Mouse (Mus musculus) cortical plate, adult 2 months (tissue): ENCODE results near the gene Cyren. TPM values are rescaled to one million over a fixed set of nuclear protein-coding genes. Genes with fewer than 3 reads are reported as not detected.
A peak's percentile ranks its signal among the peaks of the same experiment; 100 is the strongest.

Source experiments
- H3K27ac ChIP-seq: fragments of 200-500 bp; 2 replicates; pipeline ENCODE4 v1.5.1; 2012; ENCODE audit warnings: low read length, control low read depth, inconsistent platforms; ENCODE audit not compliant: insufficient read depth
- H3K4me1 ChIP-seq: fragments of 200-500 bp; 2 replicates; pipeline ENCODE4 v1.6.1; 2011; ENCODE audit warnings: low read length; ENCODE audit not compliant: control insufficient read depth, insufficient read depth
- H3K4me3 ChIP-seq: fragments of 200-500 bp; 2 replicates; pipeline ENCODE4 v1.5.1; 2011; ENCODE audit warnings: mild to moderate bottlenecking, low read length, control low read depth; ENCODE audit not compliant: insufficient read depth
- CTCF ChIP-seq: fragments of 200-500 bp; IDR thresholded peaks from 2 replicates; pipeline ENCODE4 v1.5.1; 2011; ENCODE audit warnings: mild to moderate bottlenecking, control low read depth, low read length; ENCODE audit not compliant: insufficient read depth; ENCODE audit errors: extremely low read depth
- POLR2A ChIP-seq: fragments of 200-500 bp; IDR thresholded peaks from 2 replicates; pipeline ENCODE4 v1.6.1; 2011; ENCODE audit warnings: mild to moderate bottlenecking, low read length, control low read depth; ENCODE audit not compliant: insufficient read depth; ENCODE audit errors: extremely low read depth
- polyA plus RNA-seq: library from polyadenylated mRNA; depleted of rRNA; stranded (reverse); fragments of >200 nt; gene quantifications from 2 replicates; pipeline ENCODE4 v1.2.3, GENCODE M21; 2012; rRNA removed

The Cyren gene
- polyA plus RNA-seq, 1 experiment: 6.5 TPM

DNA sequence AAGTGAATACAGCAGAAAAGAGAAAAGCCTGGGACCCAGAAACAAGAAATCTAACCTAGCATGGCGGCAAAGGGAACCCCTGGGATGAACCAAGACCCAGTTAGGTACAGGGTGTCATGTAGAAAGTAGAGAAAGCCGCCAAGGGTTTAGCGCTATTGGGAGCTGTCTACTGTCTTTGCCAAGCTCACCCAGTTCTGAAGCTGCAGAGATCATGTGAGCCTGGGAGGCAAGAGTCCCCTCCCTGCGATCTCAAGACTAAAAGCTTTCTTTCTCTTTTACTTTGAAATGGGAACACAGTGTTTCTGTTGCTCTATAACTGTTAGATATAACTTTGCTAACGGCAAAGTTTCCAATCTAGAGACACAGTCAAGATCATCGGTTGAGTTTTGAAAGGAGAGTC, 15.5 kb downstream of the Cyren start:
- TF ChIP-seq CTCF (no peak), POLR2A (no peak)
- Histone ChIP-seq H3K27ac (peak overlapping the region; percentile 88), H3K4me3 (peak overlapping the region; percentile 27), H3K4me1 (no peaks in the 10 kb centered on the region)

DNA sequence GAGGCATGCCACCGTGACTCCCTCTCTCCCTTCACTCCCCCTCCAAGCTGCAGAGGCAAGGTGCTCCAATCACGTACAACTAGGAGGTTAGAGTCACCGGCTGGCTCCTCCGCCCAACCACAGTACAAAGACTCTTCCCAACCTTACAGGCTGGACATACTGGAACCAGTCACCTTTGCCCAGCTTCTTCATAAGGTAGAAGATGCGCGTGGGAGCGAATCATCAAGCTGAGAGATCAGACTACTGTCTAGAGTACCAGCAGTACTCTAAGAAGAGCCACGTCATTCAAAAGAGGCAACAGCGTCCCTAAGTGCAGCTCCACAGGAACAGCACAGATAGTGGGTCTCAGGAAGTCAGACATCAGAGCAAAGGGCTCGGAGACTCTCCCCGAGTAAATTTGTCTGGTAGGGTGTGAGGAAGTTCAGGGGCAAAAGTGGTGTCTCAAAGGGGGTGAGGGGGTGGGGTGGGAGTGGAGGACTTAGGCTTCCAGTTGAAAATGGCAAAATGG, 16.3 kb downstream of the Cyren start:
- Histone ChIP-seq H3K4me1 (no peaks in the 10 kb centered on the region), H3K27ac (no peak overlapping the region), H3K4me3 (no peak overlapping the region)
- TF ChIP-seq CTCF: no peak
- no peak for TF ChIP-seq POLR2A

DNA sequence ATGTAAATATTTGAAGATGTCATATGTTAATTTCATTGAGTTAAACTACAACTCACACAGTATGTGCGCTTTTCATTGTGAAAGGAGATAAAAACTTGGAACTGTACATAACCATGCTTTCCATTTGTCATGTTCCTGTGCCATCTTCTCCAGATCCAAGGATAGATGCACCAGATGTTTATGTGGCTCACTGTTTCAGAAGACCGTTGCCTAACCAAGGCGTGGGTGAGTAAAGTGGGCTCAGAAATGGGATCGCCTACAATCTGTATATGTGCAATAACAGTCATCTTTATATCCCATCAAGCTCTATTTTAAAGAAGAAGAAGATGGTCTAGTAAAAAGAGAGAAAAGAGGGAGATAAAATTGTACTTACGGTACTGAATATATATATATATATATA, 45.5 kb downstream of the Cyren start:
- Histone ChIP-seq H3K4me3 (no peak overlapping the region), H3K4me1 (no peaks in the 10 kb centered on the region), H3K27ac (no peak overlapping the region)
- no peak for TF ChIP-seq CTCF
- TF ChIP-seq POLR2A: no peak

DNA sequence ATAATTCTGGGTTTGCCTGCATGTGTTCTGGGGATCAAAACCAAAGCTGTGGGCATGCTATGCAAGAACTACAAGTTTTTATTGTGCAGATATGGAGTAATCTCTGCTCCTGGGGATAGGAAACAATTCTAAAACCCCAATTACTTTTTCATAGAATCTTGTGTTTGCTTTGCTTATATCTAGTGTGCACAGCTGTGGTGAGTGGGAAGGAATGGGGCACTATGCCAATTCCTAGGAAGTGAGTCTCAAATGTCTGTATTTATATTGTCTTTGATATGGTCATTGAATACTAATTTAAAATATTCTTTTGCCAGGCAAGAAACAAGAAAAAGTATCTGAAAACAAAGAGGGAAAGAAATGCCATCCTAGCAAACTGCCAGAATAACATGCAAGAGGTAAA, 53.5 kb downstream of the Cyren start:
- TF ChIP-seq CTCF (no peak), POLR2A (no peak)
- no peaks in the 10 kb centered on the region for H3K4me1 ChIP-seq
- no peak overlapping the region for H3K4me3 ChIP-seq
- no peak overlapping the region for H3K27ac ChIP-seq

Other genes with a start within 250 kb of the Cyren start
- 15.7 and 17.5 TPM in 2 replicates for gene Agbl3, start 97.6 kb downstream of the Cyren start, polyA plus RNA-seq
- gene Tmem140, start 14.9 kb downstream of the Cyren start, polyA plus RNA-seq: 1.8 and 2.7 TPM in 2 replicates
- gene Wdr91, start 32.8 kb upstream of the Cyren start, polyA plus RNA-seq: 31.2 and 31.8 TPM in 2 replicates
- gene Stra8, start 42.1 kb upstream of the Cyren start, polyA plus RNA-seq: not detected in 2 replicates
- gene Slc23a4, start 110.3 kb upstream of the Cyren start, polyA plus RNA-seq: 0.84 and 0.85 TPM in 2 replicates